Mouse (Mus musculus) right cerebral cortex, postnatal 10 days (tissue): ENCODE data around the gene Pprc1.

ENCODE experiments used
- DNase-seq, 2 experiments: peaks; one replicate each; pipeline ENCODE4 v3.0.0; 2021; ENCODE audit warnings: low spot score in 2 of 2

Gene Pprc1

DNA sequence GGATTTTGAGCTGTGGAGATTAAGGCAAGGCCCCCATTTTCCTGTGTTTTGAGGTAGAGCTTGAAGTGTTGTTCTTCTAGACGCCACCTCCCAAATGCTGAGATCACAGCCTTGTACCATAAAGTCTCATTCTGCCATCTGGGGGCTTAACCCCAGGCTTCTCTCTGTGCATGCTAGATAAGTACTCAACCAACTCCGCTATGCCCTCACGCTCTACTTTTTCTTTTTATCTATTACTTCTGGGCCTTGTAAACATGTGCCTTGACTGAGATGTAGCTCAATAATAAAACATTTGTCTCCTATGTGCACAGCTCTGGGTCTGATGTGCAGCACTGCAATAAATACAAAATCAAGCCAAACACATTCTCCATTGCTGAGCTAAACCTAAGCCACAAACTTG, 74.8 kb downstream of the Pprc1 start:
- no peak for DNase-seq

DNA sequence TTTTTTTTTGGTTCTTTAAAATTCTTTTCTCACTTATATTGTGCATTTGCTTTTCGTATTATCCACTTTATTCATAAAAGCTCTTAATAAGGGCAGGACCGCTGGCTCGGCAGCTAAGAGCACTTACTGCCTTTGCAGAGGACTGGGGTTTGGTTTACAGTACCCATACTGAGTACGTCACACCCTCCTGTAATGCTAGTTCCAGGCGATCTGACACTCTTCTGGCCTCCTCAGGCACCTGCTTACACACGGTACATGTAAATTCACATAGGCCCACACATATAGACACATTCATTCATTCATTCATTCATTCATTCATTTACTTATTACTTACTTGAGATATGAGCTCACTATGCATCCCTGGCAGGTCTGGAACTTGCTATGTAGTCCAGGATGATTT, 76.2 kb downstream of the Pprc1 start:
- no peak for DNase-seq
